Mouse (Mus musculus) brown adipose tissue, adult 24 weeks (tissue): ENCODE results near the gene Cask. TPM values are rescaled to one million over a fixed set of nuclear protein-coding genes. Genes with fewer than 3 reads are reported as not detected.
A peak's percentile ranks its signal among the peaks of the same experiment; 100 is the strongest.

Source experiments
- H3K27ac ChIP-seq: fragments of 200-500 bp; replicated peaks from 2 replicates; pipeline ENCODE4 v1.5.1; 2012; ENCODE audit warnings: low read depth, mild to moderate bottlenecking, low read length
- H3K4me1 ChIP-seq: fragments of 200-500 bp; 2 replicates; pipeline ENCODE4 v1.6.1; 2012; ENCODE audit warnings: low read length, mixed read lengths; ENCODE audit not compliant: control insufficient read depth, insufficient read depth, insufficient read length
- H3K4me3 ChIP-seq: fragments of 200-500 bp; 2 replicates; pipeline ENCODE4 v1.5.1; 2012; ENCODE audit warnings: low read depth, mild to moderate bottlenecking, low read length, moderate library complexity; ENCODE audit not compliant: insufficient read depth
- polyA plus RNA-seq: library from polyadenylated mRNA; stranded (reverse); fragments of >200 nt; gene quantifications from 2 replicates; pipeline ENCODE4 v1.2.4, GENCODE M21; 2012; ENCODE audit not compliant: missing spikeins, insufficient read depth, insufficient read length

Cask gene
- polyA plus RNA-seq, 1 experiment = 23.0 TPM

DNA sequence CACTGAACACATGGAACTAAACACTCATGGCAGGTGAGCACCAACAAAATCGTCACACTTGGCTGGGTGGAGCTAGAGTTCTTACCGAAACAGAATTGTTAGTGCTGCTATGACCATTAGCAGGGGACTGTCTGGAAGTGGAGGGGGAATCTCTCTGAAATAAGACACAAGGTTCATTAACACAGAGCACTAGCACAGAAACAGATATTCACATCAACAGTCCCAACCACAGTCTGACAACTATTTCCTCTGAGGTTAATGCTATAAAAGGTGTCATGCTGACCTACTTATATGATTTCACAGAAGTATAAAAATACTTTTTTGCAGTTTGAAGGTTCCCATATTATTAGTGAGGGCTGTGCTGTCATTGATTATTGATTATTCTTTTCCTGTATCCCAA, 298.9 kb downstream of the Cask start:
- Histone ChIP-seq H3K4me3 (no peak overlapping the region), H3K27ac (no peak overlapping the region), H3K4me1 (no peaks in the 10 kb centered on the region)

DNA sequence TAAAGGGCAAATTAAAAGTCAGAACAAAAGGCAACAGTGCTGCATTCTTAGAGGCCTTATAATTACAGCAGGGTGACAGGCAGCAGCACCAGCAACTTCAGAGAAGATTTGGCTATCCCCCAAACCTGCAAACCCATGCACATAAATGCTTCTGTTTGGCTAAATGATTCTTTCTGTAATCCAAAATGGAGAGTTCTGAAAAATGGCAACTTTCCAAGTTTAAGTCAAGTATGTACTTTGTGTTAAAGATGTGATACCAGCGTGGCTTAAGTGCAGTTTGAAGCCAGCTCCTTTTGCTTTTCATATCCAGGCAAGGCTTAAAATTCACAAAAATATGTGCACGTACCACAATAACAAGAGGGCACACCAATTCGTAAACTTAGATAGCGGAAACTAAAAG, 299.6 kb downstream of the Cask start:
- H3K4me1 ChIP-seq = no peaks in the 10 kb centered on the region
- no peak overlapping the region for H3K27ac ChIP-seq
- H3K4me3 ChIP-seq = no peak overlapping the region

DNA sequence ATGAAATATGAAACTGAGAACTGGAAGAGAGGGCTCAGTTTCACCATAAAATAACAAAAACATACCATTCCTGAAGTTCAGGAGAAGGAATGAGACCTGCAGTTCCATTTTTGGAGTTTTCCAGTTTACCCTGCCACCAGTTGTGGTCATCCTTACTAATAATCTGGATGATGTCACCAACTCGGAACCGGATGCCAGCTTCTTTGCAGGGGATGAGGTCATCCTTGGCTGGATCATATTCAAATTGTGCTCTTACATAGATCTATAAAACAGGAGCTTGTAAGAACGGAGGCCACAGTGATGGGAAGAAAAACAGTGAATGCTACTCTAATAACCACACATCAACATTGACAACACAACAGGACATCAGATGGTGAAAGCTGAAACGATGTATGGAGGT, 302.1 kb downstream of the Cask start:
- no peak overlapping the region for H3K4me3 ChIP-seq
- H3K27ac ChIP-seq = no peak overlapping the region

DNA sequence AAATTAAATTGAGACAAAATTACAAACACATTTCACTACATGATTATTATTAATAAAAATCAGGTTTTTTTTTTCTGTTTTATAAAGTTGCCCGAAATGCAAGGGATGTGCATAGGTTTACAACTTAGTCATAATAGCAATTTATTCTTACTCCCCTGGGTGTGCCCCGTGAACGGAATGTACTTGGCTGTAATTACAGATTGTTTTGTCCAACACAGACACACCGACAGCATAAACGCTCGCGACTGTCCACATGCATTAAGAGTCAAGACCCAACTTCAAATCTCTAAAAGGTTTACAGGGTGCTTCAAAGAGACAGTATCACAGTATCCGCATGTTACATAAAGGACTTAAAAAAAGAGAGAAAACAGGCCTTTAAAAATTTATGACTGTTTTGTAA, 329.9 kb downstream of the Cask start:
- Histone ChIP-seq H3K27ac (no peak overlapping the region), H3K4me3 (no peak overlapping the region), H3K4me1 (peaks cover 13% of the 10 kb centered on the region)

More for the DNA sequence above, 302.1 kb downstream of the Cask start:
- H3K4me1 ChIP-seq = no peaks in the 10 kb centered on the region

DNA sequence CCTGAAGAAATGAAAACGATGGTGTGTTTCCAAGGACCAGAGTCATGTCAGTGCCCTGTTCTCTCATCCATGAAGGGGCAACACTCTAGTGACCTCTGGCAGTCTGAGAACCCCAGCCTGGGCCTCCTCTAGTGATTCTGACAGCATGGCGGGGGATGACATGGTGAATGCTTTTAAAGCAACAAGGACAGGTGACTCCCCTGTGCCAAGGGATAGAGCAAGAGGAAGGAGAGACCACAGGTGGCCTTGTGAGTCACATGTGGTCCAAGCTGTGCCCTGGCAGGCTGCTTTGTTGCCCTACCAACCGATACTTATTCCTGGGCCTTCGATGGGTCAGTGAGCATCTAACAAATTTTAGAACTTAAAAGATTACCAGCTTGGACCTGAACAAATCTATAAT, 330.6 kb downstream of the Cask start:
- Histone ChIP-seq H3K4me1 (peaks cover 13% of the 10 kb centered on the region), H3K27ac (peak overlapping the region; percentile 30; the same call in 1 of the 2 replicates), H3K4me3 (no peak overlapping the region)

DNA sequence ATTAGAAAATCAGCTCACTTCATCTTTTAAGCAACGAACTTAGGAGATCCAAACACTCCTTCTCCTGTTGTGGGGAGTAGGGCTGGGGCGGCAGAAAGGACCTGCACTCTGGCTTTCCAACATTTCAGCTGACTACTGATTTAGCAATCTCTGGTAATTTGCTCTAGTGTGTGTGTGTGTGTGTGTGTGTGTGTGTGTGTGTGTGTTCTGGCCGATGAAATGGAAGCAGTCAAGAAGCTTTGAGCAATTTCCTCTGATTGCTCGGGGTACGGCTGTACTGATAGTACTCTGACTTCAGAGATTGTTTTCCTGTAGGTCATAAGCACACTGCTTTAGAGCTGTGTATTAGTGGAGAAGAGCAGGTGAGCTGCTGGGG, 331.8 kb downstream of the Cask start:
- peak overlapping the region; percentile 30 for H3K27ac ChIP-seq

DNA sequence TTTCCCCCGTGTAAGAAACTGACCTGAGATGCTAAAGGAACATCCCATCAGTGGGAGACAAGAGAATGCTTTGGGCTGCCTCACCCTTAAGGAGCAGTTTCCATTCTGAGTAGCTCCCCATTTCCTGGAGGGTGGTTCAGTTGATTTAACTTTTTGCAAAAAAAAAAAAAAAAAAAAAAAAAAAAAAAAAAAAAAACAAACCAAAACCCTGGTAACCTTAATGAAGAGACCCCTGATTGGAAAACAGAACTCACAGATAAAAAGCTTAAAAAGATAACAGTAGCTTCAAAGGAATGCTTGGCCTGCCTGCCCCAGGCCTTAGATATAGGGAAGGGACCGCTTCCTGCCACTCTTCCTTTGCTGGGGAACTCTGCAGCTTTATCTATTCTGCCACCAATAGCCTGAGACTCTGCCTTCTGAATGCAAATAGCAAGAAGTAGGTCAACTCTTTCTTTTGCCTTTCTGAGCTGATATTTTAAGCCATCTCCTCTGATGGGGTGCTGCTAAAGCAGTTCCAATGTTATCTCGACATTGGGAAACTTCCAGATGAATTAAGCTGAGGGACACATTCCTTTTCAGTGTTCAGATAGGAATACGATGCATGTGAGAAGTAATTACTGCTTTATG, 332.3 kb downstream of the Cask start:
- Histone ChIP-seq H3K27ac (peak overlapping the region; percentile 30), H3K4me3 (no peak overlapping the region), H3K4me1 (peaks cover 13% of the 10 kb centered on the region)

More for the DNA sequence above, 331.8 kb downstream of the Cask start:
- no peak overlapping the region for H3K4me3 ChIP-seq
- peaks cover 13% of the 10 kb centered on the region for H3K4me1 ChIP-seq

DNA sequence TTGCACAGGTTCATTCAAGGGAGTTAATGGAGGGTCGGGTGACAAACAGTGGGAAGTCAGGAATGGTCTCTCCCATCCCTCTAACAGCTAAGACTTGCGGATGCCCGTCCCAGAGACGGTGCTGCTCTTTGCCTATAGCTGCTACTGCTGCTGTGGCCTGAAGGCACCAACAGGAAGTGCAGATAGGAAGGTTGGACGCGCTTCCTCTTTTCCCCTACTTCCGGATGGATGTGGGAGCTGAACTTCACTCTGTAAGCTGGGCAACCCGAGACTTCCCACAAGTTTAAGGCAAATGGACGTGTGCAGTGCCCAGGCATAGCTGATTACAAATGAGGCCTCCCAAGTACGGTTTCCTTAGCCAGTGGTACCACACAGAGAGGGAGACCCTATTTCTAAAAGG, 333.1 kb downstream of the Cask start:
- Histone ChIP-seq H3K4me1 (peaks cover 13% of the 10 kb centered on the region), H3K27ac (peak overlapping the region; percentile 63), H3K4me3 (no peak overlapping the region)

DNA sequence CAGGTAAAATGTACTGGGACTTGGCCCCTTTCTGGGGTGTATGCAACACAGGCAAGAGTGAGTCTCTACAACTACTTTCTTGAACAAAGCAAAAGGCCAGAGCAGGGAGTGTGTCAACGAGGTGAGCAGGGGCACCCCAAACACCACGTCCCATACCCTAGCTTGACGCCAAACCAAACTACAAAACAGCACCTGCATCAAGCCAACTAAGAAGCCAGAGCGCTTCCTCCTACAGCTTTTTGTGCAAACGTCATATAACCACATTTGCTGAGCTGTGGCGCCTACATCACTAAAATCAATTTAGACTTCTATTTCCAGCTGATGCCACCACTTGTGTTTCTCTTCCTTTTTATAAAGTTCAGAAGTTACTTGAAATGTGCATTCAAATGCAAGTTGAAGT, 334.7 kb downstream of the Cask start:
- H3K4me1 ChIP-seq = peaks cover 9% of the 10 kb centered on the region
- H3K4me3 ChIP-seq = no peak overlapping the region
- H3K27ac ChIP-seq = peak overlapping the region; percentile 60

DNA sequence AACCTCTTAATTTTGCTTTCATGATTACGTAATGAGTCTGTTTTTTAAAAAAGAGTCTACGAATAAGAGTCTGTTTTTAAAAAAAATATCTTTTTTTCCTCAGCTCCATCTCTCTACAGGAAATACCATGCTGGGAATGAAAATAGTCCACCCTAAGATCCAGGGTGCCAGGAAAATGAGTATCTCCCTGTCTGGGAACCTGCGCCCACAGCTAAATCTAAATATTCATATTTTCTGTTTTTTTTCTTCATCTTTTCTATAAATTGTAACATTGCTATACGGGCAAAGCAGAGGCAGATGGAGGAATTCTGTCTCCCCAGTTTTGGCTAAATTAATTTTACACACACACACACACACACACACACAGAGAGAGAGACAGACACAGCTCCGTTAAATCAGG, 337.3 kb downstream of the Cask start:
- Histone ChIP-seq H3K4me3 (no peak overlapping the region), H3K4me1 (peaks cover 2% of the 10 kb centered on the region), H3K27ac (no peak overlapping the region)

DNA sequence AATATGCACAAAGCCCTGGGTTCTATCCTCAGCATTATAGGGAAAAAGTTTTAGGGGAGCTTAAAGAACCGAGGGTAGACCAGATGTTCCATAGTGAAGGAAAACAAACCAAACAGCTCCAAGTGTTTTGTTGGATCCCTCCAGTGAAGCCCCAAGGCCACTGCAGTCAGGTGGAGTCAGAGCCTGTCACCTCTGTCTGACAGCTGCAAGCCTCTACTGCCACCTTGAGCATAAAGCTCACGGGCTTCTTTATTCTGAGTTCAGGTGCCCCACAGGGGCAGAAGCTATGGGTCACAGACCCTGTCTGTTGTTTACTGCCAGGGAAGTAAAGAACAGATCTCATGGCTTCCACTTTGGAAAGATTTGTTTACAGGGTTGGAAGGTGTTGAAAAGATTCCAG, 338.0 kb downstream of the Cask start:
- Histone ChIP-seq H3K27ac (no peak overlapping the region; the same call in 1 of the 2 replicates), H3K4me3 (no peak overlapping the region), H3K4me1 (no peaks in the 10 kb centered on the region; the same call in 1 of the 2 replicates)

DNA sequence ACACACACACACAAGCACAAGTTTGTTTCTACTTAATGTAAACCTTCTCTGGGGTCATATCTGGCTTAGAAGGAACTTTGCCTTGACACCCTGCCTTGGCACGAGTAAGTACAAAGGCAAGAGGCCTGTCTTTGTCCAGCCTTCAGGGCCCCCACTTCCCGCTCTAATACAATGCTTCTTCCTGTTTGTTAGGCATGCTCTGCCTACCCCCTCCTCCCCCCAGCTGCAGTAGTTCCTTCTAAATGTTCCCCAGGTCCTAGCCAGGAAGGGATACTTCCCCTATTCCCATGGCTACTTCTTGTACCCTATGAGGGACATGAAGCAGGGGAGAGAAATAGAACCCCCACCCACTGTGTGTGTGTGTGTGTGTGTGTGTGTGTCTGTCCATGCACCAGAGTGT, 344.8 kb downstream of the Cask start:
- Histone ChIP-seq H3K27ac (peak overlapping the region; percentile 97), H3K4me1 (peaks cover 17% of the 10 kb centered on the region), H3K4me3 (no peak overlapping the region)

DNA sequence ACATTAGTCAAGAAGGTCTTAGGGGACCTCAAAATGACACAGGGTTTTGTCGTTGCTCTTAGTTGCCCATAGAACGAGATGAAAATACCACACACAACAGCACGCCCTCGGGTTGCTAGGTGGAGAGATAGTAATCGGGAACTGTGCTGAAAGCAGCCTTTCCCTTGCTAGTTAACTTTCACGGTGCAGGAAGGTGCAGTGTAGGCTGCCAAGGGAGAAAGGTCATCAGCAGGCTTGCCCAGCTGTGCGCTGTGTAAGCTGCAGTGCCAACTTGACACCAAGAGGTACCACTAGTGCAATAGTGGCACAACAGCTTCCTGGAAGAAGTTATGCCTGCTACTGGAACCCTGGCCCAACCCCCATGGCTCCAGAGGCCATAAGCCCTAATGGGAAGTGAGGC, 346.8 kb downstream of the Cask start:
- Histone ChIP-seq H3K4me1 (peaks cover 17% of the 10 kb centered on the region), H3K27ac (peak overlapping the region; percentile 72)

DNA sequence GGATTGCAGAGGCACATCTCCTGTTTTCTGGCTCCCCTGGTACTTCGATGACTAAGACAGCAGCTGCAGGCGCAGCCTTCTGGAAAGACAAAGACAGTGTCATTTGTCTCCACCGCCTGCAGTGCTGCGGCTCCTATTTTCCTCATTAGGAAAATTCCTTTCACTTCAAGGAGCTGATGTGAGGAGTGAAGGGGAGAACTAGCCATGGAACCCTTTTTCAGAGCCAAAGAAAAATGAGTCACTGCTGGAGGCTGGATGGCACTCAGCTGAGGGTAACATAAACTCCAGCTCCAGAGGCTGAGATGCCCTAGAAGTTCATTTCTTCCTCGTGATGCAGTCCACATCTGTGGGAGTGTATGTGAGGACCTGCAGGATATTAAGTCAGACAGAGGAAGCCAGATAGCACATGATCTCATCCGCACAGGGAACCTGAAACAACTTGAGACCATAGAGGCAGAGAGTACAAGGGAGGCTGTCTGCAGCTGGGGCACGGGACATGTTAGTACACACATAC, 348.2 kb downstream of the Cask start:
- H3K4me3 ChIP-seq = no peak overlapping the region
- H3K27ac ChIP-seq = peak overlapping the region; percentile 82
- H3K4me1 ChIP-seq = peaks cover 17% of the 10 kb centered on the region

More for the DNA sequence above, 346.8 kb downstream of the Cask start:
- no peak overlapping the region for H3K4me3 ChIP-seq

DNA sequence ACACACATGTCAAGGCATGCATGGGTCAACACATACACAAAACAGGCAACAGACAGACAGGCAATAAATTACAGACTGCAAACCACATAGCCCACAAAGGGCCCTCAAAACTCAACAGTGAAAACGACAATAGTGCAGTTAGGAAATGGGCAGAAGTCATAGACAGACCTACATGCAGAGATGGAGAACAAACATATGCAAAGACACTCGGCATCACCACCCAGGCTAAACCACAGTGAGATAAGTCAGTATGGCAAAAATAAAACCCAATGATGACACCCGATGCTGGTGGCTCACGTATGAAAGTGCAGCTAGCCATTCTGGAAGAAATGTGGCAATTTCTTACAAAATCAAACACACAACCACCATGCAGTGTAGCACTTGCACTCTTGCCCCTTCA, 350.9 kb downstream of the Cask start:
- Histone ChIP-seq H3K27ac (no peak overlapping the region), H3K4me3 (no peak overlapping the region), H3K4me1 (peaks cover 13% of the 10 kb centered on the region)

DNA sequence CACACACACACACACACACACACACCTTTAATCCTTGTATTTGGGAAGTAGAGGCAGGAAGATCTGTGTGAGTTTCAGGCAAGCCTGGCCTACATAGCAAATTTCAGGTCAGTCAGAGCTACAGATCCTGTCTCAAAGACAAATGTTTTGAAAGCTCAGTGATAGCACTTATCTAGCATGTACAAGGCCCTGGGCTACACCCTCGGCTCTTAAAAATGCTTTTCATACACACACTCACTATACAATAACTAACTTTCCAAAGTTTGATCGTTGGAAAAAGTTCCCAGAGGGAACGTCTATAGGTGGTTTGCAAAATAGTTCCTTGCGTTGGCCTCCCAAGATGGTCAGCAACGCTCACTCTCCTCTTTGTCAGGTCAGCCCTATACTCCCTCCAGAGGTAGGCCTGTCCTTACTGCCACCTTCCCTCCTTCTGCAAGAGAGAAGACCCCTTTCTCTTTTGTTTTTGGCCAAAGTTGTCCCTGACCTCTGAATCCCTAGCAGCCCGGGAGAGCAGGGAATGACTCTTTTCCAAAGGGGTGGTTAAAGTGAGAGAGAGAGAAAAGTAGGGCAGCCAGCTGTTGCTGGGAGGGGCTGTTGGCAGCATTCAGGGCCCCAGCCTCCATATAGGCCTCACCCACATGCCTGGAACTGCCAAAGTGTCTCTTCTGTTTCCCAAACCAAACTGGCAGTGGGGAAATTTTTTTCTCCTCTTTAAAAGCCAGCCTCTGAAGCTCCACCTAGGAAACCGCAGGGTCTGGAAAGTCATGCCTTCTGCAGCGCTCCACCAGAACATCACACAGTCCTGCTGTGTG, 356.1 kb downstream of the Cask start:
- no peak overlapping the region for H3K4me3 ChIP-seq
- no peak overlapping the region for H3K27ac ChIP-seq
- 0 out of 2 replicates have a peak, but pooled peaks cover 2% of the 10 kb centered on the region for H3K4me1 ChIP-seq
